Mouse (Mus musculus): Measurements from ENCODE around the gene Sumo3. TPM values are rescaled to one million over a fixed set of nuclear protein-coding genes. Genes with fewer than 3 reads are reported as not detected.
A peak's percentile ranks its signal among the peaks of the same experiment; 100 is the strongest.

Gene Sumo3
- polyA plus RNA-seq, 1 experiment from 2014 or later: 171 TPM

DNA sequence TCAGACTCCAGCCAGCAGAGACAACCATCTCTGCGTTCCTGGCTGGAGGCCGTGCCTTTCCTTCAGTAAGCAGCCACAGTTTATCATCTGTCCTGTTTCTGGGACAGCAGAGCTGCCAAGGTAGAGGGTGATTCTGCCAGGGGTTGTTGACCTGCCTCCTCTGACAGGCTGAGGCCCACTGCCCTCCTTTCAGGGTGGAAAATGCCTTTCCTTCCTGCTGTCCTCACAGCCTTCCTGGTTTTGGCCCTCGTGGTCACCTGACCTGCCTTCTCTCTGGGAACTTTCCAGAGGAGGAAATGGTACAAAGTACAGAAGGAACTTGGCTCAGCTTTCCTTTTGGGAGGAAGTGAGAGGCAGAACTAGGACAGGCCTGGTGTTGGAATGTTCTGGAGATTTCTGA lies 7.5 kb downstream of the Sumo3 start:
- H3K4me3 ChIP-seq: no peak overlapping the region
- H3K36me3 ChIP-seq: peaks cover 93% of the 10 kb centered on the region
- WGBS: 68% methylated on average over 3 of the region's 3 CpGs
- H3K4me2 ChIP-seq: no peak overlapping the region
- H3K9me3 ChIP-seq: no peaks in the 10 kb centered on the region
- ATAC-seq (ENCODE audit: extremely low read depth, insufficient number of reproducible peaks, low FRiP score, low TSS enrichment): no peak
- H3K27ac ChIP-seq (replicated peaks): peak overlapping the region; percentile 83
- H3K4me1 ChIP-seq: peaks cover 13% of the 10 kb centered on the region
- H3K27me3 ChIP-seq (replicated peaks): no peaks in the 10 kb centered on the region
- H3K9ac ChIP-seq: no peak overlapping the region

DNA sequence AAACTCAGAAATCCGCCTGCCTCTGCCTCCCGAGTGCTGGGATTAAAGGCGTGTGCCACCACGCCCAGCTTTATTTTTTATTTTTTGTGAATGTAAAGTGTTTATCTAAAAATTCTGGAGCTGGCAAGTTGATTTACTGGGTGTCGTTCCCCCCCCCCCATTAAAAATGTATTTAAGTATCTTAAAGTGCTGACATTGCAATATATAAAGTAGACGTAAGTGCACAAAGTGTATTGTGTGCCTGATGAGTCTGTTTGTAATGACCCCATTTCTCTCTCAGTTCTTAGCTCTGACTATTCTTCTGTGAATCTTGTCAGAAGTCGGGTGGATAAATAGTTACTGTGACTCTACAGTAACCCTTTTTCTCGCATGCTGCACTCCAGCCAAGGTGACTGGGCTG lies 9.8 kb downstream of the Sumo3 start:
- Histone ChIP-seq H3K9ac (no peak overlapping the region), H3K9me3 (no peaks in the 10 kb centered on the region), H3K27me3 (replicated peaks) (no peaks in the 10 kb centered on the region), H3K4me1 (peaks cover 9% of the 10 kb centered on the region), H3K36me3 (peaks cover 86% of the 10 kb centered on the region), H3K4me2 (no peak overlapping the region), H3K27ac (replicated peaks) (no peak overlapping the region), H3K4me3 (no peak overlapping the region)
- no peak for ATAC-seq (ENCODE audit: extremely low read depth, insufficient number of reproducible peaks, low FRiP score, low TSS enrichment)
- WGBS: 87% methylated on average over 8 of the region's 8 CpGs

DNA sequence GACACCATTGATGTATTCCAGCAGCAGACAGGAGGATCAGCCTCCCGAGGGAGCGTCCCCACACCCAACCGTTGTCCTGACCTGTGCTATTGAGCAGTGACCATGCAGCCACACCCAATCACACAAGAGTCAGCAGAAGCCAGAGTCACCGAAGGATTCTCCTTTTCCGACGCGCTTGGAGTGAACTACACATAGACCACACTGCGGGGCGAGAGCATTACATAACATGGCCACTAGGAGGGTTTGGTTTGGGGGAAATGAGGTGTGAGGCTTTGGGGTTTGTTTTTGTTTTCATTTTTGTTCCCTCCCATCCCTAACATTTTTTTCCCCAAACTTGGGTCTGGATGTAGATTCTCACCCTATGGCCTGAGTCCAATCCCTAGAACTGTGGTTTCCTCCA lies 10.3 kb downstream of the Sumo3 start:
- Histone ChIP-seq H3K36me3 (peaks cover 80% of the 10 kb centered on the region), H3K4me1 (peaks cover 9% of the 10 kb centered on the region), H3K9ac (no peak overlapping the region), H3K27me3 (replicated peaks) (no peaks in the 10 kb centered on the region), H3K4me2 (no peak overlapping the region), H3K4me3 (no peak overlapping the region), H3K9me3 (no peaks in the 10 kb centered on the region), H3K27ac (replicated peaks) (no peak overlapping the region)
- ATAC-seq (ENCODE audit: extremely low read depth, insufficient number of reproducible peaks, low FRiP score, low TSS enrichment): no peak
- 91% methylated on average over 9 of the region's 9 CpGs for WGBS

DNA sequence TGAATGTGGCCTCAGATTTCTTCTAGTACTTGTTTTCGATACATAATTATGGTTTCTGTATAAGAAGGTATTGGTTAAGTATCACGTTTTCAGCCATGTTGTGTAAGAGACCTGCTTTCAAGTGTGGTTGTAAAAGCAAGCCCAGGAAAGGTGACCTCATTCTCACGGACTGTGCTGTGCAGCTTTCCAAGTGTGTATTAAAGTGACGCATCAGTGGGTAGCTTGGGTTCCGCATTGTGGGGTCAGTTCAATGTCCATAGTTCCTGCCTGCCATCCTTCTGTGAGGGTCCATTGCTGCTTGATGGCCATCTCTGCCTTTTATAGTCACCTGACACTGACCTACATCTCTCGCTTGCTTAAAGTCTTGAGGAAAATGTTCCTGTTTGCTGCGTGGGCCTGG lies 11.0 kb downstream of the Sumo3 start:
- ATAC-seq (ENCODE audit: extremely low read depth, insufficient number of reproducible peaks, low FRiP score, low TSS enrichment): no peak
- H3K9me3 ChIP-seq: no peaks in the 10 kb centered on the region
- no peak overlapping the region for H3K9ac ChIP-seq
- H3K4me2 ChIP-seq: no peak overlapping the region
- H3K36me3 ChIP-seq: peaks cover 73% of the 10 kb centered on the region
- 96% methylated on average over 7 of the region's 7 CpGs for WGBS
- no peaks in the 10 kb centered on the region for H3K27me3 ChIP-seq (replicated peaks)
- peaks cover 14% of the 10 kb centered on the region for H3K4me1 ChIP-seq
- H3K4me3 ChIP-seq: no peak overlapping the region
- H3K27ac ChIP-seq (replicated peaks): no peak overlapping the region

DNA sequence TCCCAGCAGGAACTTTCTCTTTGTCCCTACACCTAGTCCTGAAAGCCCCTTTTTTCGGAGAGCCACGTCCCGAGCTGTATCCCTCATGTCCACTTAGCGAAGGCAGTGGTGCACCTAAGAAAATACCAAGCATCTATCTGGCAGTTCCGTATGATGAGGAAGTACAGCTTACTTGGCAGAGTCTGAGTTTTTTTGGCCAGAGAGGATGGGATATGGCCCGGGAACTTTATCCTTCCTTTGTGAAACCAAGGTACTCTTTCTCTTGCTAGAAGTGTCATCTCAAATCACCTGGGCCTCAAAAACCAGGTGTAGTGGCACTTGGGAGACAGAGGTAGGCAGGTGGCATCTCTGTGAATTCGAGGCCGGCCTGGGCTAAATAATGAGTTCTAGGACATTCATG lies 15.6 kb downstream of the Sumo3 start:
- peaks cover 33% of the 10 kb centered on the region for H3K36me3 ChIP-seq
- no peaks in the 10 kb centered on the region for H3K27me3 ChIP-seq (replicated peaks)
- H3K9me3 ChIP-seq: no peaks in the 10 kb centered on the region
- 73% methylated on average over 8 of the region's 8 CpGs for WGBS
- peak overlapping the region; percentile 94 for H3K27ac ChIP-seq (replicated peaks)
- H3K4me1 ChIP-seq: peaks cover 43% of the 10 kb centered on the region
- ATAC-seq (ENCODE audit: extremely low read depth, insufficient number of reproducible peaks, low FRiP score, low TSS enrichment): no peak
- H3K9ac ChIP-seq: peak overlapping the region; percentile 99
- H3K4me3 ChIP-seq: peak overlapping the region; percentile 99
- H3K4me2 ChIP-seq: peak overlapping the region; percentile 89

DNA sequence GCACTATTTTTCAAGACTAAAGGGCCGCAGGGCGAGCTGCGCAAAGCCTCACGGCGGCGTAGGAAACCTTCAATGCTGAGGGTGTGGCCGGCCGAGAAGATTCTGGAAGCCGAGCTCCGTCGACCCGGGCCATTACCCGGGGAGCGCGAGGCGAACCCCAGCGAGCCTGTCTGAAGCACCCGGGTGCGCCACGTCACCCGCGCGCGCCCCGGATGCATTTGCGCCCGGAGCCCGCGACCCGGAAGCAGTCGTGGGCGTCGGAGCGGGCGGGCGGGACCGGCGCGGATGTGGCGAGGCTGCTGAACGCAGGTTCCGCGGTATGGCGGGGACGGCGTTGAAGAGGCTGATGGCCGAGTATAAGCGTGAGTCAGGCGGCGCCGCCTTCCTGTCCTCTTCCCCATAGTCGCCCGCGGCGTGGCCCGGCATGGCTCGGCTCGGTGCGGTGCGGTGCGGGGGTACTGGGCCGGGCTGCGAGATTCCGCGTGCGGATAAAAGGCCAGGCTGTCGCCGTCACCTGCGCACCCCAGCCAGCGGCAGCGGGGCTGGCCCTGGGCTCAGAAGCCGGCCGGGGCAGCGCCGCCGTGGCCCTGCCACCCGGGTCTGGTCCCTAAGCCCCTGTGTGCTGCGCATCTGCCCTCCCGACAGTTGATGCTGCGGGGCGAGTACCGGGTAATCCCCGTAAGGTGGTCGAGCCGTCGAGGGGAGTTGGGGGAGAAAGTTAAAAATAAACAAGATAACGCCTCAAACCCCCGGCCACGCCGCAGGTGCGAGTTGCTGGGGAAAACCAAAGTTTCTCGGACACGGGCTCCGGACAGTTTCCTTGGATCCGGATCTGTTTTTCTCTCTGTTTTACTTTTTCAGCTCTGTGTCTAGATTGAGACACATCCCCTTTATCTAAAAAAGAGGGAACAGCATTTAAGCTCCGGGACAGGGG lies 16.4 kb downstream of the Sumo3 start, which contains the start of gene Ube2g2:
TSS of gene Ube2g2 (plus strand) at position 221 of the 934 bp plus-strand sequence.
- Histone ChIP-seq H3K27me3 (replicated peaks) (no peaks in the 10 kb centered on the region), H3K4me2 (peak within 1 kb of the TSS; percentile 89), H3K4me3 (peak within 1 kb of the TSS; percentile 99), H3K4me1 (peaks cover 47% of the 10 kb centered on the region), H3K9ac (peak within 1 kb of the TSS; percentile 99), H3K9me3 (no peaks in the 10 kb centered on the region), H3K36me3 (peaks cover 29% of the 10 kb centered on the region), H3K27ac (replicated peaks) (peak within 1 kb of the TSS; percentile 94)
- ATAC-seq (ENCODE audit: extremely low read depth, insufficient number of reproducible peaks, low FRiP score, low TSS enrichment): peak; percentile 84
- under 1% methylated on average over 96 of the region's 96 CpGs for WGBS

DNA sequence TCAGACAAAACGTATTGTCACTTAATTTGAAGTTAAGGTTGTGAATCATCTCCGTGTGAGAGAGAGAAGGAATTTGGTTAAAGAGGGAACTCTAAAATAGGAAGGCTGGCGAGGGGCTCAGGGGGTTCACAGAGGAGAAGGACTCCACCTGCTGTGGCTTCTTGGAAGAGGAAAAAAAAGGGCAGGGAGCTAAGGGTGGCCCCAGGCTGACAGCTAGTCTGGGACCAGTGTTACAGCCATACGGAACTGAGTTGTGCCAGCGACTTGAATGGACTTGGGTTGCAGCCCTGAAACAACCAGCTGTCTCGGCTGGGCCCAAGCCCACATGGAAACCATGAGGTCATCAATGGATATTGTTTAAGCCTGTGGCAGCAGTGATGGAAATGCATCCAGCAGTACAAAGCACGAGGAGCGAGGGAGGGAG lies 17.2 kb downstream of the Sumo3 start:
- Histone ChIP-seq H3K9ac (peak overlapping the region; percentile 99), H3K27me3 (replicated peaks) (no peaks in the 10 kb centered on the region), H3K9me3 (no peaks in the 10 kb centered on the region), H3K4me3 (peak overlapping the region; percentile 99), H3K36me3 (peaks cover 21% of the 10 kb centered on the region), H3K4me2 (peak overlapping the region; percentile 89), H3K4me1 (peaks cover 47% of the 10 kb centered on the region), H3K27ac (replicated peaks) (peak overlapping the region; percentile 94)
- WGBS: 9% methylated on average over 8 of the region's 8 CpGs
- no peak for ATAC-seq (ENCODE audit: extremely low read depth, insufficient number of reproducible peaks, low FRiP score, low TSS enrichment)

DNA sequence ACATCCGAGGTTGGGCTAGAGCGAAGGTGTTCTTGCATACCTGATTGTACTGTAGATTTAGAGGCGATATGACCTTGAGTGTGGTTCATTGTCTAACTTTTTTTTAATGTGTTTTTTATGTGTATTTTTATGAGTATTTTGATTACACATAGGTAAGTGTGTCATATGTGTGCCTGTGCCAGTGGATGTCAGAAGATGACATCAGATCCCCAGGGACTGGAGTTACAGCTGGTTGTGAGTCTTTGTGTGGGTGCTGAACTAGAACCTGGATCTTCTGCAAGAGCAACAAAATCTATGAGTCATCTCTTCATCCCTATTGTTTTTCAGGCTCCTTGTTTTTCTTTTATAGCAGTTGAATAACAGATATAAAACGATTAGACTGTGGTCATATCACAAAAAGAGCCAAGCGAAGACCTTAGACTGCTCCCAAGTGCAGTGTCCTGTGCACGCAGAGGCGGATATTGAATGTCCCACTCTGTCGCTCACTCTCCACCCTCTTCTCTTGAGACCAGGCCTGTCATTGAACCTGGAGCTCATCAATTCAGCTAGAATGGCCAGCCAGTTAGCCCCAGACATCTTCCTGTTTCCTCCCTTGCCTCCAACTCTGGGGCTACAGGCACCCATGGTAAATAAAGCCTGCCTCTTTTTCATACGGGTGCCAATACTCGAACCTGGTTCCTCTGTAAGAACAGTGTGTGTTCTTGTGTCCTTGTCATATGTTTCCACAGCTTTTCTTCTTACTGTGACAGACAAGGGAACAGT lies 17.9 kb downstream of the Sumo3 start:
- Histone ChIP-seq H3K27me3 (replicated peaks) (no peaks in the 10 kb centered on the region), H3K4me2 (peak overlapping the region; percentile 89), H3K9ac (peak overlapping the region; percentile 99), H3K27ac (replicated peaks) (peak overlapping the region; percentile 94), H3K9me3 (no peaks in the 10 kb centered on the region), H3K36me3 (peaks cover 14% of the 10 kb centered on the region), H3K4me3 (peak overlapping the region; percentile 99), H3K4me1 (peaks cover 51% of the 10 kb centered on the region)
- 82% methylated on average over 10 of the region's 10 CpGs for WGBS
- no peak for ATAC-seq (ENCODE audit: extremely low read depth, insufficient number of reproducible peaks, low FRiP score, low TSS enrichment)

DNA sequence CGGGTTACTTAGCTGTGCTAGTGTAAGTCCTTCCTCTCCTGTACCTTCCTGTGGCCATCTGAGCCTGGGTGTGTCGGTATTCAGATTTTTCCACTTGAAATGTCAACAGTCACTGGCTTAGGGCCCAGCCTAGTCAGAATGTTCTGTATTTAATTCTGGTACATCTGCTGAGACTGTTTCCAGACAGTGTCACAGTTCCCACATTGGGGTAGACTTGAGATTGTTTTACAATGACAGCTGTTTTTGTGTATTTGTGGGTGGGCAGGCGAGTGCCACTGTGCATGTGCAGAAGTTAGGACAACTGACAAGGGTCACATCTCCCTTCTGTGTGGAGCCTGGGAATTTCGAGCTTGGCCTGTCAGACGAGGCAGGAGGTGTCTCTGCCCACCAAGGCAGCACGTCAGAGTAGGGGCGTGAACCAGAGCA lies 18.7 kb downstream of the Sumo3 start:
- H3K4me3 ChIP-seq: no peak overlapping the region
- peak overlapping the region; percentile 89 for H3K4me2 ChIP-seq
- peak overlapping the region; percentile 99 for H3K9ac ChIP-seq
- no peaks in the 10 kb centered on the region for H3K9me3 ChIP-seq
- H3K4me1 ChIP-seq: peaks cover 51% of the 10 kb centered on the region
- no peaks in the 10 kb centered on the region for H3K27me3 ChIP-seq (replicated peaks)
- H3K36me3 ChIP-seq: 0 out of 2 replicates have a peak, but pooled peaks cover 10% of the 10 kb centered on the region
- peak overlapping the region; percentile 94 for H3K27ac ChIP-seq (replicated peaks)
- ATAC-seq (ENCODE audit: extremely low read depth, insufficient number of reproducible peaks, low FRiP score, low TSS enrichment): no peak
- WGBS: 45% methylated on average over 7 of the region's 7 CpGs

DNA sequence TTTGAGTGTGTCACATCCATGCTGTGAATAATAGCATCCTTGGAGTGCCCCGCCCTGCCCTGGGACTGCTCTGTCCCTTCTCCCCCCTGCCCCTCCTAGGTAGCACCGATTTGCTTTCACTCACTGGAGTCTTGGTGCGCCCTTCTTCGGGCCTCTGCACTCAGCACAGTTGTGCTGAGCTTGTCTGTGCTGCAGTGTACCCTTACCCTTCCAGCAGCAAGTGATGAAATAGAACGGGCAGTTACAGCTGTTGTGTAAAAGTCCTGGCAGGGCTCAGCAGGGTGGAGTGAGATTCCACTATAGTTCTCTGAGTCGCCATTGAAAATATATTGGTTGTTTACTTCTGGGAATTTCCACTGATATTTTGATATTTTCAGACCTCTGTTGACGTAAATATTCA lies 20.1 kb downstream of the Sumo3 start:
- Histone ChIP-seq H3K9ac (0 out of 2 replicates have a peak overlapping the region, but pooled peaks have one; percentile 19), H3K27me3 (replicated peaks) (no peaks in the 10 kb centered on the region), H3K9me3 (no peaks in the 10 kb centered on the region), H3K4me3 (no peak overlapping the region), H3K36me3 (peaks cover 11% of the 10 kb centered on the region), H3K4me2 (no peak overlapping the region), H3K4me1 (peaks cover 54% of the 10 kb centered on the region), H3K27ac (replicated peaks) (no peak overlapping the region)
- 81% methylated on average over 7 of the region's 7 CpGs for WGBS
- no peak for ATAC-seq (ENCODE audit: extremely low read depth, insufficient number of reproducible peaks, low FRiP score, low TSS enrichment)

DNA sequence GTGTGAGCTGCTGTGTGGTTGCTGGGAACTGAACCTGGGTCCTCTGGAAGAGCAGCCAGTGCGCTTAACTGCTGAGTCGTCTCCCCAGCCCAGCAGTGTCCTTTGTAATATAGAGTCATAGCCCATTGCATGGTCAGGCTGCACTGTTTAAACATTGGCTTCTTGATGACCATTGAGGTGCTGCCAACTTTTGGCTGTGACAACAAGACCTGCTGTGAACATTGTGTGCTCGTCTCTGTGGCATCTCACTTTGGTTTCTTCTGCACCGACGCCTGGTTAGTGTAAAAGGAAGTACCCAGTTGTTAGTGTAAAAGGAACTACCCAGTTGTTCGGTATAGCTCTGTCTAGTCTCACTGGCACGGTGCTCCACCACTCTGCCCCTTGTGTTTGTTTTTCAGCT lies 20.7 kb downstream of the Sumo3 start:
- WGBS: 69% methylated on average over 7 of the region's 7 CpGs

More for the DNA sequence above, 20.7 kb downstream of the Sumo3 start:
- H3K9ac ChIP-seq: no peak overlapping the region
- no peak overlapping the region for H3K4me3 ChIP-seq
- no peak overlapping the region for H3K27ac ChIP-seq (replicated peaks)
- no peaks in the 10 kb centered on the region for H3K9me3 ChIP-seq
- no peak for ATAC-seq (ENCODE audit: extremely low read depth, insufficient number of reproducible peaks, low FRiP score, low TSS enrichment)
- no peak overlapping the region for H3K4me2 ChIP-seq
- H3K4me1 ChIP-seq: peaks cover 52% of the 10 kb centered on the region
- peaks cover 16% of the 10 kb centered on the region for H3K36me3 ChIP-seq
- H3K27me3 ChIP-seq (replicated peaks): no peaks in the 10 kb centered on the region
